Mouse (Mus musculus): ENCODE results near the gene Tmprss13.
A peak's percentile ranks its signal among the peaks of the same experiment; 100 is the strongest.

Tmprss13 gene

DNA sequence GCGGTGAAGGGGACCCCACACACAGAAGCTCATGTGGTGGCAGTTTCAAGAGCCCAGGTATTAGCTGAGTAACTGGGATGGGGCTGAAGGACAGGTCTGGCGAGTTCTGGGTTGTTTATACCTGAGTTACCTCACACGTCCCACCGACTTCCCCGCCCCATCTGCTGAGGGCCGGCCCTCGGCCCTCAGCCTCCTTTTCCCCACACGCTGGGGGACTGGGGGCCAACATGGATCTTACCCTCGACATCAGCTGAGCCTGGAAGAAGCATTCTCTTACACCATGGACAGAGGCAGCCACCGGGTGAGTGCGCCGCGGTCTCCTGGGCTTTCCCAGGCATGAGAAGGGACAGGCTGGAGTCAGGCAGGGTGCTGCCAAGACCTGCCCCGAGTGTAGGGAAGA lies at the start of gene Tmprss13:
Tmprss13 (plus strand) TSS at position 246 of the 400 bp plus-strand sequence.
- no peak for DNase-seq (ENCODE audit: low spot score)

DNA sequence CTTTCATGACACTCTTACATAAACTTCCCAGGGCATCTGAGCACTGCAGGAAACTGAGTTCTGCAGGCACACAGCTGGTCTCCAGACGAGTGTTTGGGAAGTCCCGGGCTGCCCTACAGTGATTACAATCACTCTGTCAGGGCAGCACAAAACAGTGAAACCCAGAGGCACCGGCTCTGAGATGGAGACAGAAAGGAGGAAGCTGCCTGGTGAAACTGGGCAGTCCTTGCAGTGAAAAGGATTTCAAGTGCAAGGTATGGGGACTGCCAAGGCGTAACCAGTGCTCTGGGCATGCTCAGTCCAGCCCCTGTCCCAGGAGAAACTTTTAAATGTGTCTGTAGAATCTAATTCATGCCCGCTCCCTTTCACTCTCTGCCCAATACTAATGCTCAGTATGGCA lies 46.7 kb upstream of the Tmprss13 start:
- no peak for DNase-seq (ENCODE audit: low spot score)

DNA sequence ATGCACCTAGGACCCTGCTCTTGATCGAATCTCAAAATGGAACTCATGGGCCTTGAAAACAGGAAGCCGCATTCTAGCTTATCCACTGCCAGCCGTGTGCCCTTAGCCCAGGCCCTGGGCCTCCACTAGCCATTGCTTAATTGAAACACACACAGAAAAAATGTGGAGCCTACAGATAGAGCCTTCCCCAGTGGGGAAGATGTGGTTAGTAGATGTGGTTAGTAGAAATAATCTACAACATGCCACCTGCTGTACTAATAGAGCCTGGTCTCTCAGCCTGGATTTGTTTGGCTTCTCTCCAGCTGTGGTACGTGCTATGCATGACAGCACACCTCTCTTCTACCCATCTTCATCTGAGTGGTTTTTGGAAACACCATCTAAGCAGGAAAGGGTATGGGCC lies 44.7 kb upstream of the Tmprss13 start:
- no peak for DNase-seq (ENCODE audit: low spot score)

DNA sequence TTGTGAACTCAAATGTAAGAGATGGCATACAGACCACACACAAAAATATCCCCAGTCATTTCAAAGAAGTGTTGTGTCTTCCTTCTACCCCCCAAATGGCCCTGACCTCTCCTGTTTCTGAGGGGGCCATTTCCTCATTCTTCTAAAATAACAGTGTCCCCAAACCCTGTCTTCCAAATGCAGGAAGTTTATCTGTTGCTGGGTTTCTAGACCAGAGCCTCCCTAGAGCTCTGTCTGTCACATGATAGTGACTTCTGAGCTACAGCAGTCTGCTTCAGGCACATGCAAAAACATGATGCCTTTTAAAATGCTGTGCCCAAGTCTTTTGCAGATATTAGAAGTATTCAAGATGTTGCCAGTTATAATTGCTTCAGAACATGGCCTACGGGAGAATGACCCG lies 44.3 kb upstream of the Tmprss13 start:
- DNase-seq (ENCODE audit: low spot score): no peak

DNA sequence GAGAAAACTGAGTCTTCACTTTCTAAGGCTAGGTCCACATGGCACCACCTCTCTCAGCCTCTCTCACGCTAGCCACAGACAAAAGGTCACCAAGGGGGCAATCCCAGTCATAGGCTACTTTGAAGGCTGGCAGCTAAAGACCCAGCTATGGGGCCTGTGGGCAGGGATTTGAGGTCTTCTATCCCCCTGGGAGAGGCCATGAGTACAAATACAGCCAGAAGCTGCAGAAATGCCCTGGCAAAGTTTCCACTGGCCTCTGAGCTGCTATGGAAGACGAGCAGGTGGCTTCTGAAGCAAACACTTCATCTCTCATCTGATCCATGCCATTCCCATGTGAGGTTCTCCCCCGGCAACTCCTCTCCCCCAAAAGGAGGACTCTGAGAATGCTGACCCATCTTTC lies 38.8 kb upstream of the Tmprss13 start:
- DNase-seq (ENCODE audit: low spot score): no peak

DNA sequence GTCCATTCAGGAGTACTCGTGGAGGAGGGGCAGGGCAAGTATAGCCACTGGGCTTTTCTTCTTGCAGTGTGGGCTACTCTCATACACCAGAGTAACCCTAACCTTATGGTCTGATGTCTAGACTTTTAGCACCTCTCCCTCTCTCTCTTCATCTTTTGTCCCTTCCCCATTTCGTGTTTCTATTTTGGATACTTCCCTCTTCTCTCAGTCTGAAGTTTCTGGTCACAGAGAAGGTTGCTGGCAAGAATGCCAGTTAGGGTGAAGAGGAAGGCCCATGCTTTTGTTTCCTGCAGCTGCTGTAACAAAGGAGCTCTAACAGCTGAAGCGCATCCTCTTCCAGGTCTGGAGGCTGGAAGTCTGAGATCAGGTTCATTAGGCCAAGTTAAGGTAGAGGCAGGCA lies 38.0 kb upstream of the Tmprss13 start:
- no peak for DNase-seq (ENCODE audit: low spot score)

DNA sequence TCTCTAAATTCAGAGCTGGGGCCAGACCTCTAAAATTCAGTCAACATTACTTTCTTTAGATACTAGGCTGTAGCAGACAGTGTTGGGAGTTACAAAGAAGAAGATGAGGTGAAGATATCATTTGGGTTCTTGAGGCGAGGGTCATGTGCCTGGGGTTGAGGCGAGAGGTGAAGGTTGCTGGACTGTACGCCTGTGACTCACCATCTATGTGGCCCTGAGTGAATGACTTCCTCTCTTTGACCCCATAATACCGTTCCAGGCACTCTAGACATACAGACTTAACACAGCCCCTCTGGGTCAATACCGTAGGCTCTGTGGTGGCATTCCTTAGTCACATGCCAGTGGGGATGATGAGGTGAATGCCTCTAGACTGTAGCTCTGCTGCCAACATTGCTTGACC lies 36.4 kb upstream of the Tmprss13 start:
- DNase-seq (ENCODE audit: low spot score): no peak

DNA sequence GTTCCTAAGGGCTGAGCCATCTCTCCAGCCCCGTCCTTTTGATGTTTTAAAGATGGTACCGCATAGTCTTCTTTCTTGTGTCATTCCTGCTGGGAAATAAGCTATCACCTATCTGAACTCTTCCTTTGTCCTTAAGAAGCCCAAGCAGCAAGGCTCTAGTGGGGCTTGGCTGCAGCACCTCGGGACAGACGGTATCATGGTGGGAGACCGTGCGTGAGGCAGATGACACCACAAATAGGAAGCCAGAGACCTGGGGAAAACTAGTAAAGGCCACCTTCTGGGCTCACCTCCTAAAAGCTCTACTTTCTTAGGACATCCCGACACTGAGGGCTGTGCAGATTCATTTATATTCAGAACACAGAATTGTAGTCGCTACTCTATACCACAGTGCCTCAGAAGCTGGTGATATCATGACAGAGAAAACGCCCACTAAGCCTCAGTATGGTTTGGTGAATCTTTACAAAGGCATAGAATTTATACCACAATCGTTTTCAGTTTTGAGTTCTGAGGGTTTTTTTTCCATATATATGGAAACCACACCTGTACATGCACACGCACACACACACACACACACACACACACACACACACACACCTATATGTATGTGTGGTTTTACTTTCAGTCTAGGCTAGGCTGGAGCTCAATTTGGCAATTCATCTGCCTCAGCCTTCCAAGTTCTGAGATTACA lies 27.3 kb upstream of the Tmprss13 start:
- no peak for DNase-seq (ENCODE audit: low spot score)

DNA sequence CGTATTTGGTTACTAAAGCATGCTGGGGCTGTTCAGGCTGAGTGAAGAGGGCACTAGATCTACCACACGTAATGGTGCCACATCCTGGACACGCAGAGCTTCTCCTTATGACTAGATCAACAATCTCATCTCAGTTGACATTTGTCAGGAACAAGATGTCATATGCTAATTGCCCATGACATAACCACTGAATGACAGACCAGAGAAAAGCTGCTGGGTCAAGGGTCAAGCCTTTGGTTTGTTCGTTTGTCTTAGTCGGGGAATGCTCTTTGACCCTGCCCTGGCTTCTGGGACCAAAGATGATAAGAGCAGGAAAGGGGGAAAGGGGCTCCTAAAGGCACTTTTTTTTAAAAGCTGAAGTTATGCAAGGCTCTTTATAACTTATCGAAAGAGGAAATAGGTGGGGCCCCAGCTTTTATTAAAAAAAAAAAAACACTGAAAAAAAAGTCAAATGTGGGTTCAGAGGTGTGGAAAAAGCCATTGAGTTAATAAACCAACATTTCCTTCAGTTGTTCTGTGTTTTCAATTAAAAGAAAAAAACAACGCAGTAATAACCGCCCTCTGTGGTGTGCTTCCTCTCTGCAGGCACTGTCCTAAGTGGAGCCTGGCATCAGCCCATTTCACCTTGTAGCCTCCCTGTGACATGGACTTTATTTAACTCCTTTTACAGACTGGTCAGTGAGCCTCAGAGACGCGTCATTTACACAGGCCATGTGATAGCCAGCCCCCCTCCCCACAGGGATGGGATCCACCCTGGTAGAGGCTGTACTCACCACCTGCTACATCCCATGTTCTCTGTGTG lies 24.5 kb upstream of the Tmprss13 start:
- DNase-seq (ENCODE audit: low spot score): no peak

DNA sequence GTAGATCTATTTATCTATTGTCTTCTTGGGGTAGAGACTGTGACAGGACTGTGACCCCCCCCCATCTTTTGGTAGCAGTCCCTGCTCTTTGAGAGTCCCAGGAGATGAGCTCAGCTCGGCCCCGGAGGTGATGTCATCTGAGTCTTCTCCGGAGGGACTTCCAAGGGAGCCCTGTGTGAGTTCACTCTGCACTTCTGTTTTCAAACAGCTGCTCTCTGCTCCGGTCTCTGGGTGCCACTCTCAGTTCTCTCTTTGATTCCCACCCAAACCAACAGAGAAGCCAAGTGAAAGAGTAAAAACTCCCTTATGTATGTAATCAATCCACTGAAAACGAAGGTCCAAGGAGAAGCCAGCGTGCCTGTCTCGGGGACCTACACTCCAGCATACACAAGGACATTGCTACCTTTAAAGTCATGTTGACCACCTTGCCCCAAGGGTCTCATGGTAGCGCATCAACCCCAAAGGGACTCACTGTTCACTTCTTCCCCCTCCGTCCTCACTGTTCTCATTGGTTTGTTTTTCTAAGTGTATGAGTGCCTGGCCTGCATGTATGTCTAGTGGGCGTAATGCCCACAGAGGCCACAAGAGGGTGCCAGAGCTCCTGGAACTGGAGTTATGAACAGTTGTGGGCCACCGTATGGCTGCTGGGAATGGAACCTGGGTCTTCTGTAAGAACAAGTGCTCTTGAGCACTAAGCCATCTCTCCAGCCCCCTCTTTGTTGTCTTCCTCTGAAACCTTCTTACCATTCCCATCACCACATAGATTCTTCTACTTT lies 19.5 kb upstream of the Tmprss13 start:
- DNase-seq (ENCODE audit: low spot score): peak; percentile 61

DNA sequence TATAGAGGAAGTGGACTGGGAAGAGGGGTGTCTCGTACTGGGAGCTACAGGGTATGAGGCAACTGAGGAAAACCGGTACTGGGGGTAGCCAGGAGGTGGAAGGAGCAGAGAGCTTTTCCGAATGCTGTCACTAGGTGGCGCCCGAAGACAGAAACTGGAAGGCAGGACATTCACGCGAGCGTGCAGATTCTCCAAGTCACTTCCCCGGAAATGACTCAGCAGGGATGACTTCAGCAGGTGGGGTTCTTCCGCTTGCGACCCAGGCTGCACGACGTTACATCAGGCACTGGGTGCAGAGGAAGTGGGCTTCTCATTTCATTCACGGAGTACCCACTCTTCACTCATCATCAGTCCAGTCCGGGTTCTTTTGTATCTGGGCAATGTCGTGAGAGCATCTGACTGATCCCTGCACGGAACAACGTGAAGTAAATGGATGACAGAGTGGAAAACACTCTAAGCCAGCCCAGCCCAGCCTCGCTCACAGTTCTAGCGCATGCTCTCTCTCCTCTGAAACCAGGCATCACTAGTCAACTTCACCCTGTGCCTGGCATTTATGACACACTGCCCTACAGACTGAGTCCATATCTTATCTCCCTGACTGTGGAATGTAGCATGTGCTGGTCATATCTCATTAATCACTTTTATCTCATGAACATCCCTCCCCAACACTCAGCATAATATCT lies 18.3 kb upstream of the Tmprss13 start:
- DNase-seq (ENCODE audit: low spot score): peak; percentile 97

DNA sequence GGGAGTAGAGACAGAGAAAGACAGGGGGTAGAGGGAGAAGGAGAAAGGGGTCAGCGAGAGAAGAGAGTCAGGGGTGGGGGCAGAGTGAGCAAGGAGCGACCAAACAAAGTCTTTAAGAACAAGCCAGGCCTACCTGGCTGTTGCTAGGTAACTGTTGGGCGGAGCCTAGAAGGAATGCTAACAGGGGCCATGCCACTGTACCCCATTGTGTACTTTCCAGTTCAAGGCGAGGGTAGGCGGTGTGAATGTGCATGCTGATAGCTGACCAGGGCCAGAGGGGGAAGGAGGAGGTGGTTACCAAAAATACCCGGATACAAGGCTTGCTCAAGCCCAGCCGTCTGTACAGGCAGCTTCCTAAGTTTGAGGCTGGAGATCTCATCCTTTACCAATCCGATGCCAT lies 17.1 kb upstream of the Tmprss13 start:
- no peak for DNase-seq (ENCODE audit: low spot score)

DNA sequence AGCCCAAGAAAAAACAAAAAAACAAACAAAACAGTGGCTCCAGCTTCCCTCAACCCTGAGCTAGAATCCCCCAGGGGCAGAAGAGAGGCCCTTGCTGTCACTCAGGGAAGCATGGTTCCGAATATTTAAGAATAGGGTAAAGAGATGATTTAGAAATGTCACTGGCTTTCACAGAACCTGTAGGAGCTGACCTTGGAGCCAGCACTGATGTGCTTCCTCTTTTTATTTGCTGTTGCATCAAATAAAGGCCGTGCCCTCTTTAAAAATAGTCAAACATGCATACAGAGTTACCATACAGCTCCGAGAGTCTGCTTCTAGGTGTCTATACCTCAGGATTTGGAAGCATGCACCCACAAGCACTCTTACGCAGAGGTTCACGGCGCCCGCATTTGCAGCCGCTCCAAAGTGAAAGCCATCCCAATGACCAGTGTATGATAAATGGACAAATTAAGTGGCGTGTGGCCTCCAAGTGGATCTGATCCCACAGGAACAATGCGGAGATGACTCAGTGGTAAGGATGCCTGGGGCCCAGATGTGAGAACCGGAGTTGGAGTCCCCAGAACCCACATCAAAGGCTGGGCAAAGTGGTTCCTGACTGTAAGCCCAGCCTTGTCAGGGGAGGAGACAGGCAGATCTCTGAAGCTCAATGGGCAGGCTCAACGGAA lies 12.0 kb upstream of the Tmprss13 start:
- DNase-seq (ENCODE audit: low spot score): no peak

DNA sequence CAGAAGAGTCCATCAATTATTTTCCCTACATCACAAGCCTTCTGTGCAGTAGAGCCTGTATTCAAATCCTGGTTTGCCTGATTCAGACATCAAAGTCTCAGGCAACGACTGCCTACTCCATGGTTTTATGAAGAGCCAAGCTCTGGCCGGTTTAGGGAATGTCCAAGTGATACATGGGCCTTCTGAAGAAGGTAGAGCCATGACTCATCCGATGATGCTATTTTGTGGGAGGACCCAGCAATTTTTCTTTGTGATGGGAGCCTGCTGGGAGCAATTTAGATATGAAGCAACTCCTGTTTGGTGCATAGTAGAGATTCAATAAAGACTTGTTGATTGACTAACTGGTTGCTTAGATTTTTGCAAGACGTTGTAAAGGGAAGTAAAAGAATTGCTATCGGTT lies 10.4 kb upstream of the Tmprss13 start:
- no peak for DNase-seq (ENCODE audit: low spot score)

DNA sequence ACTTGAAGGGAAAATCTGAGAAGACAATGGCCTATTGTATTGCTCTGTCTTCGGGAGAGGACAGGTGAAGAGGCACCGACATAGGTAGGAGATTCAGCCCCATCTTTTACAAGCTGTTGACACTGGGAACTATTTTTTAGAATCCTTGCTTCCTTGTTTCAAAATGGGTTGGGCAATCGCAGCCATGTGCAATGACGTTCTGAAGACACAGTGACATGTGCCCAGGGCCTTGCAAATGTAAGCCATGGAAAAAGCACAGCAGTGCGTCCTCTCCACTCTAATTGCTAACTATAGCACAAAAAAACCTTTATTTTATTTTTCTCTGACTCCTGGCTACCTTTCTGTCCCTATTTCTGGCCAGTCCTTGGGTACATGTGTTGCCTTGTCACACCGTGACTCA lies 7.0 kb upstream of the Tmprss13 start:
- no peak for DNase-seq (ENCODE audit: low spot score)

DNA sequence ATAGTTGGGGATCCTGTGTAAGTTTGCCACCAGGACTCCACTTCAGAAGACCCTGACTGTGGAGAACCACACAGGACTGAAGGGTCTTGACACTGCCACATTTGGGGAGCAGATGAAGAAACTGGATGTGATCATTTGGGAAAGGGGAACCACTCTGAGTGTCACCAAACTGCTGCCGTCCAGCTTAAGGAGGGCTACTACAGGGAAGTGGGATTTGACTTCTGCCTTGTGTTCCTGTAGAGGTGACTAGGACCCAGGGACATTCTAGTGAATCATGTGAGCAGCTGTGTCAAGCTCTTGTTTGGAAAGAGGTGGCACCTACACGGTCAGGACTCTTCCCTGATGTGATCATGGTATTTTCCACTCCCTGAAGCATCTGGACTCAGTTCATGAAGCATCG lies 5.0 kb upstream of the Tmprss13 start:
- DNase-seq (ENCODE audit: low spot score): no peak

DNA sequence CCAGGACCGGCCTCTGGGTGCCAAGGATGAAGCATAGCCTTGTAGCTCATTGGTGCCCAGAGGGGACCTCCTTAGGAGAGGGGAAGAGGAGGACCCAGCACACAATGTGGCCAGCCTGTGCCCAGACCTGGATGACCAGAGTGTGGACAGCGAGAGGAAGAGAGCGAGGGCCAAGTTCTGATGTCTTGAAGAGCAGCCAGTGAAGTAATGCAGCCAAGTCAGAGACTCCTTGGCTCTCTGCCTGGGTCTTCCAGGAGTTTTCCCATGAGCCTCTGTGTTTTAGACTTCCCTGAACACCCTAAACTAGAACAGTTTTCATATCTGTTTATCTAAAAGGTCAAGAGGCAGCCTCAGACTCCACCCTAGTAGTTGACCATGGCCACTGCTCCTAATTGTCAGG lies 1.3 kb upstream of the Tmprss13 start:
- DNase-seq (ENCODE audit: low spot score): no peak

DNA sequence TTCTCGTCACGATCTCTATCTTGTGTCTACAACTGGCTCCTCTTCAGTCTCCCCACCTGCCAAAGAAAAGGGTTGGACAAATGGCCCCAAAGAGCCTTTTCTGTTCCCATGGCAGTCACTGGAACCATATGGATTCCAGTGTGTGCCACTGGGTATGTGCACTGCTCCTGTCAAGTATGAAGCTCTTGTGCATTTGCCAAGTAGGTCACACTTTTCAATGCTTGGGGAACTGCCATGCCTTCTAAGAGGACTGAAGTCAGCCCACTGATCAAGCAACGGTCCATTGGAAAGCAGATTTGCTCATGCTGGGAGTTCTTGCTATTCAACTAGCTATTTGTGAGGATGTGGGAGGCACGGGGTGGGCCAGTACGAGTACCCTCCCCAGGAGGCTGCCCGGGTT lies 2.6 kb downstream of the Tmprss13 start:
- DNase-seq (ENCODE audit: low spot score): no peak

DNA sequence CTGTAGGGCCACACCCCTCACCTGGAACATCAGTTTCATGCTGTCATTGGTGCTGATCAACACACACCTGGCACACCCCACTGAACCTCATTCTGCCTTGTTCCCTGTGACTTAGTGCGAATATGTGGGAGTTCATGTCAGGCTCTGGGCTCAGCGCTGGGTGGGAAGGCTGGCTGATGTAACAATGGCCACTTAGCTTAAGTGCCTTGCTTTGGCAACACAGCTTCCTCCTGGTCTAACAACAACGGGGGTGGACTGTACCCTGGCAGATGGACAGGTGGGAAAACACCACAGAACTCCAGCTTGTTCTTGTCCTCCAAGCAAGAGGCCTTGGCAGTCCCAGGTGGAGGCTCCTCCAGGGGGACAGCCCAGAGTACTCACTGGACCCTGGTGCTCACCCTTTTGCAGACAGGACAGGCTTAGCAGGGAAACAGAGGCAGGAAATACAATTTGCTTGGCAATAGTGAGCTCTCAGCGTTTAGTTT lies 3.1 kb downstream of the Tmprss13 start:
- no peak for DNase-seq (ENCODE audit: low spot score)

DNA sequence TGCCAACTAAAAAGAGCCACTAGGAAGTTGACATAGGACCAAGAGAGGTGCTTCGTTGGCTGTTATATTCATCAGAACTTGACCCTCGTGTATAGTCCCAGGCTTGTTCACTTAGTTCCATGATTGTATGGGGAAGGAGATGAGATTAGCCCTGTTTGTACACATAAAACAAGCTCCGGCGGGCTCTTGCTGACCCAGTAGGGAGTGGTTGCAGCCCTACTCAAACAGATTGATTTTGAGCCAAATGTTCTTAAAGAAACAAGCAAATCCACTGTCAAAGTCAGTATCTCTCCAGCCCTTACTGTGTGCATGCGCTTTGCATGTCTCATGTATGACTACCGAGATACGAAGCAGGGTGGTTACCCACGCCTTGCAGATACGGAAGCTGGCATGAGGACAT lies 7.5 kb downstream of the Tmprss13 start:
- no peak for DNase-seq (ENCODE audit: low spot score)

DNA sequence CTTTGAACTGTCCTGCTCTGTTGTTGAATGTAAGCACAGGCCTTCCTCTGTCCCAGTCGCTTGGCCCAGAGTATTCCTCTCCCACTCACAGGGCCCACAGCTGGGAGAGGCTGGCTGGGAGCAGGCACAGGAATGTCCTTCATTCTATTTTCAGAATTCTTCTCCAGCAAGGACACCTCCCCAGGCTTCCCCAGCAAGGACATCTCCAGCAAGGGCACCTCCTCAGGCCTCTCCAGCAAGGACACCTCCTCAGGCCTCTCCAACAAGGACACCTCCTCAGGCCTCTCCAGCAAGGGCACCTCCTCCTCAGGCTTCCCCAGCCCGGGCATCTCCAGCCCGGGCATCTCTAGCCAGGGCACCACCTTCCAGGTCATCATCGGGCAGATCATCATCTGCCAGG lies 9.4 kb downstream of the Tmprss13 start:
- DNase-seq (ENCODE audit: low spot score): no peak

DNA sequence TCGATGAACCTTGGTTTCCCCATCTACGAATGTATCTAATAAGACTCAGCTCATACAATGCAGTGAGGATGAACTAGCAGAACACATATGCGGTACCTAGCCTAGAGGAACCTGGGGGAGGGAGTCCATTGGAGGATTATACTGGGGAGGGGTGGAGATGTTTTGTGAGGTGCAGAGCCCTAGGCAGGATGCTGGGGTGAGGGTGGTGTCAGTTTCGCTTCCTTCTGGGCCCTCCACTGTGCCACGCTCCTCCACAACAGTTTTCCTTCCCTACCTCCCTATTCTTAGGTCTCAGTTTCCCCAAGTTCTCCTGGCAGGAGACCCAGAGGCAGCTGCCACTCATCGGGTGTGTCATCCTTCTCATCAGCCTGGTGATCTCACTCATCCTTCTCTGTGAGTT lies 10.7 kb downstream of the Tmprss13 start:
- no peak for DNase-seq (ENCODE audit: low spot score)
